Mouse (Mus musculus): ENCODE data around the gene Ociad2.

GRCm38 (mm10) chr5:73338832-73339163, 2.0 kb downstream of the Ociad2 start:
- TF ChIP-seq CTCF (IDR thresholded peaks at IDR 0.05; ENCODE audit: low read depth) (no peak), EP300 (IDR thresholded peaks at IDR 0.05; ENCODE audit: low read depth) (no peak)
